Mouse (Mus musculus) liver, adult 2 months (tissue): ENCODE results near the gene Mcrip1.

ENCODE experiments used
- CTCF ChIP-seq: fragments of 200-500 bp; IDR thresholded peaks from 2 replicates; pipeline ENCODE4 v1.5.1; 2011; ENCODE audit warnings: low read depth, low read length, control low read depth
- POLR2A ChIP-seq: fragments of 200-500 bp; IDR thresholded peaks from 2 replicates; pipeline ENCODE4 v1.6.1; 2011; ENCODE audit warnings: low read length, control low read depth; ENCODE audit not compliant: insufficient read depth; ENCODE audit errors: extremely low read depth

GRCm38 (mm10) chr11:120493351-120493750 lies 56.2 kb downstream of the Mcrip1 start:
- TF ChIP-seq POLR2A (no peak), CTCF (no peak)
